Mouse (Mus musculus): Measurements from ENCODE around the gene Ywhae. TPM values are rescaled to one million over a fixed set of nuclear protein-coding genes. Genes with fewer than 3 reads are reported as not detected.
A peak's percentile ranks its signal among the peaks of the same experiment; 100 is the strongest.

The Ywhae gene
- total and polyA plus RNA-seq, 2 experiments from 2014 or later: 181 to 1,457 TPM

DNA sequence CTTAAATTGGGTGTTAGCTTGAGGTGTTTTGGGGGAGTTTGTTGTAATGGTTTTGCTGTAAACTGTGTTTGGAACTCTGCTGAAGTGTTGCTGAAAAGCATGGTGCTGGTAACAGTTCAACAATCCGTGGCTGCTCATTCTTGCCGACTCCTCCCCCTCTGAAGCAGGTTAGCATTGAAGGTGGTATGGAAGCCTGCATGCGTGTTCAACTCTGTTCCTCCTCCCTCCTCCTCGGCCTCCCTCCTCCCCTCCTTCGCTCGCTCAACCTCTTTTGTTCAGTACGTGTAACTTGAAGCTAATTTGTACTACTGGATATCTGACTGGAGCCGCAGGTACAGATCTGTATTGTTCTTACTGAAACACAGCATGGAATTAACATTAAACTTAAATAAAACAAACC lies 32.5 kb downstream of the Ywhae start:
- Histone ChIP-seq H3K9ac (replicated peaks; ENCODE audit: low read length) (no peak overlapping the region), H3K27ac (no peak overlapping the region), H3K4me2 (ENCODE audit: low read depth, low read length) (no peak overlapping the region), H3K4me3 (ENCODE audit: low read length) (no peak overlapping the region), H3K4me1 (ENCODE audit: insufficient read depth, low read length) (no peaks in the 10 kb centered on the region), H3K9me3 (ENCODE audit: low read length) (no peaks in the 10 kb centered on the region), H3K36me3 (ENCODE audit: insufficient read depth, low read length) (peaks cover 26% of the 10 kb centered on the region), H3K27me3 (ENCODE audit: insufficient read depth, low read length) (no peaks in the 10 kb centered on the region)
- DNase-seq (ENCODE audit: low spot score) (no peak), ATAC-seq (no peak)
- 80% methylated on average over 8 of the region's 8 CpGs for WGBS
- no peak for TF ChIP-seq CTCF (IDR thresholded peaks at IDR 0.05; ENCODE audit: low read depth)

DNA sequence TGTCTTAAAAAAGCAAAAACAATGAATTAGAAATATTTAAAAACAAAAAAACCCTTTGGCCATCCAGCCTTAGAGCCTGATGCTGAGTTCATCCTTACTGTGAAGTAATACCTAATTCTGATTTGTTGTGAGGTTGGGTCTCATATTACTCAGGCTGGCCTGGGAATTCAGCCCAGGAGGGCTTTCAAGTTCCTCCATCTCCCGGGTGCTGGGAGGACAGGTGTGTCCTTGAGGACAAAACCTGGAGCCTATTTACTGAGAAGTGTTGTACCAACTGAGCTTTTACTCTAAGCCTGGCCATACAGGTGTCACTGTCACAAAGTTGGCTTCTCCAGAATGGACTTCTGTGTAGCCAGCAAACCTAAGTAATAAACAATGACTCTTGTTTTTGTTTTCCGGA lies 34.3 kb downstream of the Ywhae start:
- ATAC-seq (no peak), DNase-seq (ENCODE audit: low spot score) (no peak)
- no peak overlapping the region for H3K4me3 ChIP-seq (ENCODE audit: low read length)
- no peaks in the 10 kb centered on the region for H3K9me3 ChIP-seq (ENCODE audit: low read length)
- WGBS: 62% methylated on average over 2 of the region's 2 CpGs
- H3K4me1 ChIP-seq (ENCODE audit: insufficient read depth, low read length): no peaks in the 10 kb centered on the region
- no peak overlapping the region for H3K9ac ChIP-seq (replicated peaks; ENCODE audit: low read length)
- peaks cover 26% of the 10 kb centered on the region for H3K36me3 ChIP-seq (ENCODE audit: insufficient read depth, low read length)
- H3K27me3 ChIP-seq (ENCODE audit: insufficient read depth, low read length): no peaks in the 10 kb centered on the region
- no peak for TF ChIP-seq CTCF (IDR thresholded peaks at IDR 0.05; ENCODE audit: low read depth)
- no peak overlapping the region for H3K27ac ChIP-seq
- no peak overlapping the region for H3K4me2 ChIP-seq (ENCODE audit: low read depth, low read length)

GRCm38 (mm10) chr11:75768091-75768989 lies 35.7 kb downstream of the Ywhae start:
- TF ChIP-seq CTCF (IDR thresholded peaks at IDR 0.05; ENCODE audit: low read depth): no peak
- no peak overlapping the region for H3K9ac ChIP-seq (replicated peaks; ENCODE audit: low read length)
- H3K36me3 ChIP-seq (ENCODE audit: insufficient read depth, low read length): peaks cover 26% of the 10 kb centered on the region
- WGBS: 57% methylated on average over 6 of the region's 6 CpGs
- no peak overlapping the region for H3K27ac ChIP-seq
- H3K9me3 ChIP-seq (ENCODE audit: low read length): no peaks in the 10 kb centered on the region
- no peak for DNase-seq (ENCODE audit: low spot score)
- no peaks in the 10 kb centered on the region for H3K4me1 ChIP-seq (ENCODE audit: insufficient read depth, low read length)
- H3K4me3 ChIP-seq (ENCODE audit: low read length): no peak overlapping the region
- H3K4me2 ChIP-seq (ENCODE audit: low read depth, low read length): 0 out of 2 replicates have a peak overlapping the region, but pooled peaks have one; percentile 49
- ATAC-seq: no peak
- no peaks in the 10 kb centered on the region for H3K27me3 ChIP-seq (ENCODE audit: insufficient read depth, low read length)

- under 1% methylated on average over 23 of the region's 23 CpGs for WGBS
- no peaks in the 10 kb centered on the region for H3K27me3 ChIP-seq (ENCODE audit: insufficient read depth, low read length)
- ATAC-seq: peak; percentile 94
- H3K4me2 ChIP-seq (ENCODE audit: low read depth, low read length): peak overlapping the region; percentile 49
- no peaks in the 10 kb centered on the region for H3K9me3 ChIP-seq (ENCODE audit: low read length)
- peaks cover 26% of the 10 kb centered on the region for H3K36me3 ChIP-seq (ENCODE audit: insufficient read depth, low read length)
- peak; percentile 81 for TF ChIP-seq CTCF (IDR thresholded peaks at IDR 0.05; ENCODE audit: low read depth)
- H3K27ac ChIP-seq: no peak overlapping the region
- H3K4me3 ChIP-seq (ENCODE audit: low read length): no peak overlapping the region
- DNase-seq (ENCODE audit: low spot score): peak; percentile 90
- no peaks in the 10 kb centered on the region for H3K4me1 ChIP-seq (ENCODE audit: insufficient read depth, low read length)
- H3K9ac ChIP-seq (replicated peaks; ENCODE audit: low read length): no peak overlapping the region
Measured at GRCm38 (mm10) chr11:75769206-75769605, 36.5 kb downstream of the Ywhae start.

DNA sequence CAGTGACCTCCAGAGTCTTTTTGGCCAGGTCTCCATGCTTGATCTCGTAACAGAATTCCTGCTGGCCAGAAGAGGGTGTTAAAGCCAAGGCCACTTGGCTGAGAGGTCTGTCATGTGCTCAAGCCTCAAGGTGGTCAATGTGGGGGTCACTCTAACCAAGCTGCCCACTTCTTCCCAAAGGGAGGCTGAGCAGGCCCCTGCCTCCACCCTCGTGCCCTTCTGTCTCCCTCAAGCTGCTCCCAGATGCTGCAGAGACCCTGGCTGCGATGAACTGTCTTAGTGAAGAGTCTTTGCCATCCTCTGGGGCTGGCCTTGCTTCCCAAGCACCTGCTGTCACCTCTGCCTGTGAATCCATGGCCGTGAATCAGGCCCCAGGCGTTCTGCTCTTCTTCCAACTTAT lies 39.9 kb downstream of the Ywhae start:
- ATAC-seq: no peak
- Histone ChIP-seq H3K36me3 (ENCODE audit: insufficient read depth, low read length) (no peaks in the 10 kb centered on the region; the same call in 1 of the 2 replicates), H3K9me3 (ENCODE audit: low read length) (no peaks in the 10 kb centered on the region), H3K4me3 (ENCODE audit: low read length) (no peak overlapping the region), H3K9ac (replicated peaks; ENCODE audit: low read length) (no peak overlapping the region), H3K4me1 (ENCODE audit: insufficient read depth, low read length) (no peaks in the 10 kb centered on the region), H3K4me2 (ENCODE audit: low read depth, low read length) (no peak overlapping the region), H3K27me3 (ENCODE audit: insufficient read depth, low read length) (no peaks in the 10 kb centered on the region), H3K27ac (no peak overlapping the region)
- WGBS: 72% methylated on average over 5 of the region's 5 CpGs
- no peak for DNase-seq (ENCODE audit: low spot score)
- no peak for TF ChIP-seq CTCF (IDR thresholded peaks at IDR 0.05; ENCODE audit: low read depth)

DNA sequence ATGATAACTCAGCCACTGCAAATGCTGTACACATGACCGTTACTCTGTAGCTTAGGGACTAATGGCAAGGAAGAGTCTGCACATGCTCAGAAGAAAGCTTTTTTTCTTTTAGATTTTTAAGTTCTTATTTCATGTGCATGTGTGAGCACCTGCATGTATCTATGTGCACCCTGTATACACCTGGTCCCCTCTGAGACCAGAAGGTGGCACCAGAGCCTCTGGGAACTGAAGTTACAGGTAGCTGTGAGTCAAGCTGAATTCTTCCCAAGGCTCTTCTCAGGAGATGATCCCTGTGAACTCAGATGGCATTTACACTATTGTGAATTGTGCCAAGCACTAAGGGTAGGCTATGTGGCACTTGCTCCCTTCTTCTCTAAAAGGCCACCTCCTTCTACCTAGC lies 43.2 kb downstream of the Ywhae start:
- 0 out of 2 replicates have a peak, but pooled peaks cover 4% of the 10 kb centered on the region for H3K36me3 ChIP-seq (ENCODE audit: insufficient read depth, low read length)
- no peaks in the 10 kb centered on the region for H3K4me1 ChIP-seq (ENCODE audit: insufficient read depth, low read length)
- 85% methylated on average over 1 of the region's 1 CpGs for WGBS
- no peaks in the 10 kb centered on the region for H3K9me3 ChIP-seq (ENCODE audit: low read length)
- H3K4me3 ChIP-seq (ENCODE audit: low read length): no peak overlapping the region
- no peak overlapping the region for H3K4me2 ChIP-seq (ENCODE audit: low read depth, low read length)
- DNase-seq (ENCODE audit: low spot score) (no peak), ATAC-seq (no peak)
- no peak overlapping the region for H3K27ac ChIP-seq
- H3K27me3 ChIP-seq (ENCODE audit: insufficient read depth, low read length): no peaks in the 10 kb centered on the region
- TF ChIP-seq CTCF (IDR thresholded peaks at IDR 0.05; ENCODE audit: low read depth): peak; percentile 42; the same call in 1 of the 2 replicates
- no peak overlapping the region for H3K9ac ChIP-seq (replicated peaks; ENCODE audit: low read length)

GRCm38 (mm10) chr11:75781919-75782318 lies 49.2 kb downstream of the Ywhae start:
- Histone ChIP-seq H3K9me3 (ENCODE audit: low read length) (no peaks in the 10 kb centered on the region), H3K4me3 (ENCODE audit: low read length) (no peak overlapping the region), H3K4me2 (ENCODE audit: low read depth, low read length) (no peak overlapping the region), H3K9ac (replicated peaks; ENCODE audit: low read length) (no peak overlapping the region), H3K4me1 (ENCODE audit: insufficient read depth, low read length) (no peaks in the 10 kb centered on the region), H3K27ac (no peak overlapping the region), H3K36me3 (ENCODE audit: insufficient read depth, low read length) (0 out of 2 replicates have a peak, but pooled peaks cover 4% of the 10 kb centered on the region), H3K27me3 (ENCODE audit: insufficient read depth, low read length) (no peaks in the 10 kb centered on the region)
- 18% methylated on average over 6 of the region's 6 CpGs for WGBS
- peak; percentile 97 for TF ChIP-seq CTCF (IDR thresholded peaks at IDR 0.05; ENCODE audit: low read depth)
- DNase-seq (ENCODE audit: low spot score) (peak; percentile 87), ATAC-seq (peak; percentile 75)

Measured in hindbrain, postnatal 0 days (tissue).